Mouse (Mus musculus) left cerebral cortex, postnatal 14 days (tissue): Measurements from ENCODE around the gene Kif26b. TPM values are rescaled to one million over a fixed set of nuclear protein-coding genes. Genes with fewer than 3 reads are reported as not detected.

ENCODE experiments used
- DNase-seq, 2 experiments: peaks; one replicate each; pipeline ENCODE4 v3.0.0; 2021 to 2022; ENCODE audit warnings: low spot score in 2 of 2, mixed read lengths in 1 of 2
- intact Hi-C: fragments of 180-260 bp; cut with DNase I; formaldehyde crosslinking; loops from one replicate; pipeline ENCODE4 v1.15.1; 2025
- long read RNA-seq, 2 experiments: library from polyadenylated mRNA; stranded (forward); transcript quantifications; one replicate each; pipeline ENCODE4 v2.0.0; 2021
- total RNA-seq, 2 experiments: library from RNA; stranded (reverse); gene quantifications; 2 replicates each; pipeline ENCODE4 v1.2.3; 2021

Kif26b gene
- 10 to 100 TPM; 11.6 to 11.8 TPM for total RNA-seq
- long read RNA-seq, experiment 1 = 0 reads
- long read RNA-seq, experiment 2 = 0 reads

DNA sequence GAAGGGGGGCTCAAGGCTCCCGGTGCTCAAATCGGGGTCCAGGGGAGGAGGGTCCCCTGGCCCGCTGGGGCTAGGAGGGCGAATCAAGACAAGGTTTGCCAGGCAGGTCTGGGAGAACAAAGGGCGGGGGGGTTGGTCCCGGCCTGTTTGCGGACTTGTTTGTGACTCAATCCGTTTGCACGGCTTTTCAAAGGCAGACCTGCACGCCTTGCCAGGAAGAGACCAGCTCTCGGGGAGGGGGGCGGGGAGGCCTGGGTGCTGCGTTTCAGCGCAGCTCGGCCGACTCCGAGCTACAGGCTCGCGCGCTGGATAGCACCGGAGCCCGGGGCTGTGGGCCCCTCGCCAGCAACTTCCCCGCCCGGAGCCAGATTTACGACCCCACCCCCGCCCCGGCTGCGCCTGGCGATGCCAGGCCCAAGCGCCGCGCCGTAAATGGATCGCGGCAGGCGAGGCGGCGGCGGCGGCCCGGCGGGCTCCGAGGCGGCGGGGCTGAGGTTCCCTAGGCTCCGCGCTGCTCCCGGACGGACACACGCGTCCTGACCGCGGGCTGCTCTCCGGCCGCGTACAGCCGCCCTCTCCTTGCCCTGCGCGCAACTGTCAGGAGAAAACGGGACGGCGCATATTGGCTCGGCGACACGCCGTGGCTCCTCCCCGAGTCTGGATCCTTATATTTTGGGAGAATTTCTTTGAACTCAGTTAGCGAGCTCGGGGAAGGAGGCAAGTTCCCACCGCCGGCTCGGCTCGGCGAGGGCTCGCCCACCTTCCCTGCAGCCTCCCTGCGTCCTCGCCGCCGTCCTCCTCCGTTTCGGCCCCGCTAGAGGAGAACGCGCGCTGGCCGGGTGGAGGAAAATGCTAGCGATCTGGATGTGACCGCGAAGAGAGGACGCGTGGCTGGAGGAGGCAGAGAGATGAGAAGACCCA is at the start of gene Kif26b:
Gene Kif26b, plus strand, starts transcription at position 695 of the 921 bp plus-strand sequence.
- peak; percentile 60 to 61 for DNase-seq
- intact Hi-C loops = loop anchor here (2.0 kb wide), 4 partner anchors 160 to 948 kb away; no protein-coding TSS in a partner anchor

GRCm38 (mm10) chr1:178483854-178484253 is 45.1 kb upstream of the Kif26b start:
- intact Hi-C loops = no loop called here

DNA sequence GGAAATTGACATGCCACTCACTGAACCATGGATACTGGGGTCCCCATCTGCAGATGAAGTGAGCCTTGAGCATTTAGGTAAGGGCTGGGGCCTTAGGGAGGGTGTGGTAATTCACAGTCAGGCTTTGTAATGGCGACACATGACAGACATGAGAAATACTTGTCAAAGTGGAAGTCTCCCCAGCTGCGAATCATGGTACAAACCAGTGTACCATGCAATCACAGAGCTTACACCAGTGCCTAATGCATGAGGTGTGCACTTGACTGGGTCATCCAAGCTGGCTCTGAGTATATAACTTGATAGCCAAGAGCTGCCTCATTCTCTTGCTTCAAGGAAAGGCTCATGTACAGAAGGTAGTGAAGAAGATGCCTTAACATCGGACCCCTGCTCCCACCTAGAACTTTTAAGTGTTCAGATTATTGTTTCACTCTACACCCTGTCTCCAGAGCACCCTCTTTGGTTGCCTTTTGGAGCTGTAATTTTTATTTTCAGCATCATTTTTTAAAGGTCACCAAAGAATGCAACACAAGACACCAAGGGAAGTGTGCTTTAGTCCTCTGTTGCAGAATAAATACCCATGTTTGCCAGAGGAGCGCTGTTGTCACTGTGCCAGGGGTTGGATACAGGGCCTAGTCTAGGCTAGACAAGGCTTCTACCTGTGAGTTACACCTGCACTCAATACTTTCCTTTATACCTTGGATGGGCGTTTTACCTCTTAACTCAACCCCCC is 43.6 kb upstream of the Kif26b start:
- DNase-seq = no peak

More at GRCm38 (mm10) chr1:178483854-178484253, 45.1 kb upstream of the Kif26b start:
- DNase-seq = no peak

DNA sequence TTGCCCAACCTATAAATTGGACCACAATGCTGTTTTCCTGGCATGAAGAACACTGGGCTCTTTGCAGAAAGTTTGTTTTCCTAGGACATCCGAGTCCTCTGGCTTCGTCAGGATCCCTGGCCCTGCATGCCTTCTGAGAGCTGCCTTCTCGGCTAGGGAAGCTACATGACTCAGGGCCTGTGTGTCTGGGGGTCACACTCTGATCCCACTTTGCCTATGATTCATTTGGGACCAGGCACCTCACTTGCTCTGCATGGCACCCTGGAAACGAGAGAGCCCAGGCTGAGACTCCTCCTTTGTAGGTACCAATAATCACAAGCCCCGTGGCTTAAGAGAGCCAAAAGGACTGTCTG is 43.1 kb upstream of the Kif26b start:
- intact Hi-C loops = no loop called here
- no peak for DNase-seq

More for the DNA sequence above, 43.6 kb upstream of the Kif26b start:
- intact Hi-C loops = no loop called here

GRCm38 (mm10) chr1:178486828-178487227 is 42.1 kb upstream of the Kif26b start:
- peak; percentile 46 to 59 for DNase-seq
- intact Hi-C loops = no loop called here

DNA sequence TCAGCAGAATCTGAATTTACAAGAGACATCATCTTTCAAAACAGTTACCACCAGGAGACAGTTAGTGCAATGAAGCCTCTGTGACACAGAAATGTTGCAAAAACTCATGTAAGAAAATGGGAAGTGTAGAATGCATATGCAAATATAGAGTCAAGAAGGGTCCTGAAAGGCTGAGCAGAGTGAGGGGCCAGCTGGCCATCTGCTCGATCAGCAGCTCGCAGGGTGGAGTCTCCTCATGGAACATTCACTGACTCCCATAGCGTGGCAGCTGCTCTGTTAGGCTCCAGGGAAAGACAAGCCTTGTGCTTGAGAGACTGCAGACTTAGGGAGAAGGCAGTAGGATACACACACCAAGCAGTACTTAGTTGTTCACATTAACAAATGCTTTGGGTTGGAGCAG is 39.8 kb upstream of the Kif26b start:
- no peak for DNase-seq
- intact Hi-C loops = no loop called here

DNA sequence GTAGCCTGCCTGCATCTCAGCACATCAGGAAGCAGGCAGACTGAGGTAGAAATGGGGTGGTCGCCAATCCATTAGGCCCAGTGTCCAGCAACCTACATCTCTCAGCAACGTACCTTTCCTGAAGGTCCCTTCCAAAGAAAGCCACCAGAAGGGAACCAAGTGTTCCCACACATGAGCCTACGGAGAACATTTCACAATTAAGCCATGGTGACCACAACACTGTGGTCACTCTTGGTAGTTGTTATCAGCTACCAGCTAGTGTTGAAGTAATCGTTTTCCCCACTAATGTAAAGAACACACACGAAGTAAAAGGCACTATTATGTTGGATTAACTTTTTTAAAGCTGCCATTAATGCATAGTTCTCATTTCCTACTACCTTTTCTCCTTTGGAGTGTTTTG is 37.2 kb upstream of the Kif26b start:
- DNase-seq = no peak
- intact Hi-C loops = no loop called here

DNA sequence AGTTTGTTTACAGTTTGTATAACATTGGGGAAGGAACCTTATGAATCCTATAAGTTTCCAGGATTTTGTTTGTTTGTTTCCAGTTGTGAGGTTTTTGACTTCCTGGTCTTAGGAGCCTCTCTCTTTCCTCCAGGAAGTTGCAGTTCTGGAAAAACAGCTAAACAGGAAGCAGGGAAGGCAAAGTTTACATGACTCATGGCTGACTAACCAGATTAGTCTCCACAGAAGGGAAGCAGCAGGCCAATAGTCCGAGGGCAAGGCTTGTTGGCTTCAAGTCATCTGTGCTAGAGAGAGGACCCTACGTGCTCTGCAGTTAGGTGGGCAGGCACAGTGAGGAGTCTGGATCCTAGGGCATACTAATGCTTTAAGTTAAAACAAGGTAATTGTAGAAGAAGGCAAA is 36.4 kb upstream of the Kif26b start:
- DNase-seq = no peak
- intact Hi-C loops = no loop called here

GRCm38 (mm10) chr1:178496186-178496585 is 32.7 kb upstream of the Kif26b start:
- DNase-seq = no peak
- intact Hi-C loops = no loop called here

DNA sequence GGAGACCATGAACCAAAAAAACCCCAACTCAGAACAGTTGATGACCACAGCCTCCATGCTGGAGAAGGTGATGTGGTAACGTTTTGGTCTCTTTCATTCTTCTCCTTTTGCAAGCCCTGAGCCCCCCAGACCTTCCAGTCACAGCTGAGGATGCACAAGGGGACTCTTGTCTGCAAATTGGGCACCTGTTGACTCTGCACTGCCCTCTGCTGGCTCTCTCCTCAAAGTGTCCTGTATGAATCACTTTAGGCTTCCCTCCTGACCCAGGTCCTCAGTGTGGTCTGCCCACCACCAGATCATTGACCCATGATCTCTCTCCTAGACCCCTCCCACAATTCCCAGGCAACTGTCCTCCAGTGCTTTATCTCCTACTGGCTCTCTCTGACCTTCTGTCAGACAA is 32.1 kb upstream of the Kif26b start:
- intact Hi-C loops = no loop called here
- peak; percentile 10 to 15 for DNase-seq

DNA sequence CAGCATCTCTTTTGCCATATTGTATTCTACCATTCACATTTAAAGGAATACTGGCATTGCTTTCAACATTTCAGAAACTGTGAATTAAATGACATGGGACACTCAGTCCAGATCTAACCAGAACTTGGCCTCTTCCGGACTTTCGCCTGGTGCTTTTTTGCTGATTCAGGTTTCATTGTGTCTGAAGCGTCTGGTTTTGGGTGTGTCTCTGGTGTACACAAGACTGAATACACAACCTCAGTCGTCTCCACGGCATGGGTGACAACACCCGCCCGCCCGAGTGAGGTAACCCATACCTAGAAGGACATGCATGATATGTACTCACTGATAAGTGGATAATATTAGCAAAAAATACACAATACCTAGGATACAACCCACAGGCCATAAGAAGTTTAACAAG is 22.0 kb upstream of the Kif26b start:
- no peak for DNase-seq
- intact Hi-C loops = no loop called here

DNA sequence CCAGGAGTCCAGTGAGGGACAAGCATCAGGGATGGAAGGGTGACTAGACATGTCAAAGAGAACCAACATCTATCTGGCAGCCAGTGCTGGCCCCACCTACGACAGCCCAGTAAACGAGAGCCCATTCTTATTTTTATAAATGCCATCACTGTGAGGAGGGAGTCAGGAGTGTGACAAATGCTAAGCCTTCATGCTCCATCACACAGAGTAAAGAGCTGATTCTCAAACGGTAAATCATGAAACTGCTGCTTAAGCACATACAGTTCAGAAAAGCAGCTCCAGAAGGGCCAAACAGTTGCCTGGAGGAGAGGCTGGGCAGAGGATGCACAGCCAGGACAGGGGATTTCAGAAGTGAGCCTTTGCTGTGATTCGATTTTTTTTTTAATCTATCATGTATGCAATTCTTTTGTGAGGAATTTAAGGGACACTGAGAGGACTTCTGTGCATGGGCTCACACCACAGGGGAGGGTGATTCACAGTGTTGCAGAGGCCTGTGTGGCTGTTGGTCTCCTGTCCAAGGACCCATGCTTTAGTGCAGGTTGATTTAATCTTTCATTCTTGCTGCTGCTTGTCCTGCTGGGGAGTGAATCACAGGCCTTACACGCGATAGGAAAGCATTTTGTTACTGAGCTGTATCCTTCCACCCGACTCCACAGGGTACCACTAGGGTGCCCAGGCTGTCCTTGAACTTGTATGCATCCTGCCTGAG is 16.4 kb upstream of the Kif26b start:
- no peak for DNase-seq
- intact Hi-C loops = no loop called here

DNA sequence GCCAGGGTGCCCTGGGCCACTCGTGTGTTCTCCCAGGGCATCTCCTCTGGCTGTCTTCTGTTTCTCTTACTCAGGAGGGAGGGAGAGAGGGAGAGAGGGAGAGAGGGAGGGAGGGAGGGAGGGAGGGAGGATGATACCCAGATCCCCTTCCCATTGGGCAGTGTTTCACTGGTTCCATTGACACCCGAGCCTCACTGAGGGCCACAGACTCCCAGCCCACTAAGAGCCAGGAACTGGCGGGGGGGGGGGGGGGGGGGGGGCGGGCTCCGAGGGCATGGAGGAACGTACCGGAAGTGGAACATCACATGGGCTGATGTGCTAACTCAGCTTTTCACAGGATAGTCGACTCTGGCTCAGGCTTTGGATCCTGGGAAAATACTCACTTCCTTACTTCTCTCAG is 15.0 kb upstream of the Kif26b start:
- intact Hi-C loops = no loop called here
- DNase-seq = no peak

- intact Hi-C loops = no loop called here
- no peak for DNase-seq
Measured at GRCm38 (mm10) chr1:178515839-178516238, 13.1 kb upstream of the Kif26b start.

- no peak for DNase-seq
- intact Hi-C loops = no loop called here
Measured at GRCm38 (mm10) chr1:178522389-178522788, 6.5 kb upstream of the Kif26b start.

DNA sequence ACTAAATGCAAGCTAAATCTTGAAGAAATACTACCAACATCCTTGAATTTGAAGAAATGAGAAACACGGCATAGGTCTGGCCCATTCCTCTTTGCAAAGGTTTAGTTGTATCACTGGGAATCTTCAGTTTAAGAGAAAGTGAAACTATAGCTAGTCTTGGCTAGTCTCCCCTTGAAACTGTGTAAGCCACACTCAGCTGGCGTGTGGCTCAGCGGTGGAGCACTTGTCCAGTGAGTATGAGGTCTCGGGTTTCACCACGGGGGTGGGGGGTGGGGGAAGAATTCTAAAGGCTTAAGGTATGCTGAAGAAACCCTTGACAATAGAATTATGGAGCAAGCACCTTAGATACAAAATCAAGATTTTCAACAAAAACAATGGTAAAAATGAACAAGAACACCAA is 5.8 kb upstream of the Kif26b start:
- intact Hi-C loops = no loop called here
- DNase-seq = no peak

DNA sequence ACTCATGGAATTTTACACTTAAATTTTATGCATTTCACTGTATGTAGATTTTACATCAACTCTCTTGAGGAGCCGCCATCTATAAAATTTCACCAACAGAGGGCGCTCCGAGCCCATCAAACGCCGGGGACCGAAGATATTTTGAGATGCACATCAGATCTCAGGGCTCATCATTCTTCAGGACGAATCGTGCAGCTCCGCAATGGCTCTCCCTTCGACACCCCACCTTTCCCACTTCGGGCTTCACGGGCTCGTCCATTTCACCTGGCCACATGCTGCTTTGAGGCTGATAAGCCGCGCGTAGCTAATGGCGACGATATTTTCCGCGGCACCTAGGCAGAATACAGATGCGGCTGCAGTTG is 1.8 kb upstream of the Kif26b start:
- peak; percentile 78 to 85 for DNase-seq
- intact Hi-C loops = loop anchor here (2.0 kb wide), 1 partner anchor 706 kb away; no protein-coding TSS in a partner anchor

DNA sequence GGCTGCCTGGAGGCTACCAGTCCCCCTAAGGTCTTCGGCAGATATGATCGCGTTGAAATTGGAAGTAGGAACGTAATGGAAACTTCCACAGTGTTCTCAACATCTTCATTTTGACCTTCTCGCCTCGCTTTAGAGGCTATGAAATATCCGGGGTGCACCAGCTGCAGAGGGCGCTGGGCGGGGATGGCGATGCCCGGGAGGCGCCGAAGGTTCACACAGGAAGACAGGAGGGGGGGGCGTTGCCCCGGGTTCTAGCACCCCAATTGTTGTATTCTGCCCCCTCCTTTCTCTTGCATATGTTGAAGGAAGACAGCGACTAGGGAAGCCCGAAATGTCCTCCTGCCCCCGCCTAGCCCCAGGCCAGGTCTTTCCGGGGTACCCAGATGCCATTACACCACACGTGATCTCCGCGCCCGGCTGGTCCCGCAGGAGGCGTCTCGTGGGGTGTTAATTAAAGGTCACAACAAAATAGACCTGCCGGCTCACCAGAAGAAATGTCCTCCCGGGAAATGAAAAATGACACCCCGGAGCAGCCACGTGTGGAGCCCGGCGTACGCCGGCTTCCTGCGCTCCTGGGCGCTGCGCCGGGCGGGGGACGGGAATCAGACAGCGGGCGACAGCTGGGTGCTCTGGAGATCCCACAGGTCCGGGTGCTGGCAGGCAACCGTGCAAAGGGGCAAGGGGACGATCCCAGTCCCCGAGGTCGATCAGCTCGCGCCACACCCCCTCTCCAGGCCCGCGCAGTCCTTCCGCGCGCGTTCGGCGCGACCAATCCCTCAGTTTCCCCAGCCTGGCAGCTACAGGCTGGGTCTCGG is 1.2 kb upstream of the Kif26b start:
- intact Hi-C loops = loop anchor here (2.0 kb wide), 5 partner anchors 161 to 949 kb away; no protein-coding TSS in a partner anchor
- peak; percentile 24 to 48 for DNase-seq
